Mouse (Mus musculus): ENCODE measurements around the gene Zfp148.

DNA sequence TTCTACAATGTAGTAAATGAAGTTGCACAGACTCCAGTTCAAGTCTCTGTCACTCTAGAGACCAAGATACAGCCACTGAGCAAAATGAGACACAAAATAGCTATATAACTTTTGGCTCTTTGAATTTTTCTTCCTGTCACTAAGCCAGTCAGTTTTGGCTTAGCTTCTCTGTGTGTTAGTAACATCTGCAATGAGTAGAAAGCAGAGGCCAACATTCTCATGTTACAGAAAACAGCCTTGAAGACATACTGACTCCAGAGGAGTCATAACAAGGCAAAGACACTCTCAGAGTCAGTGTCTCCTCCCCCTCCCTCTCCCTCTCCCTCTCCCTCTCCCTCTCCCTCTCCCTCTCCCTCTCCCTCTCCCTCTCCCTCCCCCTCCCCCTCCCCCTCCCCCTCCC, 89.3 kb downstream of the Zfp148 start:
- no peak for TF ChIP-seq CTCF (IDR thresholded peaks at IDR 0.05; ENCODE audit: control insufficient read depth, insufficient read depth, insufficient replicate concordance, low read depth, low read length)
- no peak for TF ChIP-seq POLR2A (IDR thresholded peaks at IDR 0.05; ENCODE audit: control insufficient read depth, low read depth, low read length)

Data from testis, adult 2 months (tissue).